Mouse (Mus musculus) left cerebral cortex, postnatal 25 days (tissue): Measurements from ENCODE around the gene Rab37. TPM values are rescaled to one million over a fixed set of nuclear protein-coding genes. Genes with fewer than 3 reads are reported as not detected.

ENCODE experiments used
- DNase-seq, 2 experiments: peaks; one replicate each; pipeline ENCODE4 v3.0.0; 2022; ENCODE audit warnings: low spot score in 2 of 2, mixed read lengths in 1 of 2
- intact Hi-C: fragments of 180-260 bp; cut with DNase I; formaldehyde crosslinking; loops from one replicate; pipeline ENCODE4 v1.15.1; 2025
- total RNA-seq, 2 experiments: library from RNA; stranded (reverse); gene quantifications; 2 replicates each; pipeline ENCODE4 v1.2.3; 2021

Gene Rab37
- total RNA-seq, 2 experiments from 2014 or later = 0.76 to 0.99 TPM

DNA sequence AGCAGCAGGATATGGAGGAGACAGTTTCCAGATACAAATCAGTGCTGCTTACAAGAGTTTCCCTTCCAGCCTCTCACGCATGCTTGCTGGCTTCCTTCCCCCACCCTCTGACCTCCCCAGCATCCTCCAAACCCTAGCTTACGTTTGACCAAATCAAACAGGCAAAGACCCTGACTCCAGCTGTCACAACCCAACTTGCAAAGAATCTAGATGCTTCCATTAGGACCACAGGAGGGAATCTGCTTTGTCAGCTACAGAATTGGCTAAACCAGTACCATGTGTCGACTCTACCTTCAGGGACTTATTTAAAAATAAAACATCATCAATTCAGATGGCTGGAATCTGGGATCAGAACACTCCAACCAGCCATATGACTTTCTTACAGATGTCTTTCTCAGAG lies 21.0 kb downstream of the Rab37 start:
- intact Hi-C loops = no loop called here
- no peak for DNase-seq

DNA sequence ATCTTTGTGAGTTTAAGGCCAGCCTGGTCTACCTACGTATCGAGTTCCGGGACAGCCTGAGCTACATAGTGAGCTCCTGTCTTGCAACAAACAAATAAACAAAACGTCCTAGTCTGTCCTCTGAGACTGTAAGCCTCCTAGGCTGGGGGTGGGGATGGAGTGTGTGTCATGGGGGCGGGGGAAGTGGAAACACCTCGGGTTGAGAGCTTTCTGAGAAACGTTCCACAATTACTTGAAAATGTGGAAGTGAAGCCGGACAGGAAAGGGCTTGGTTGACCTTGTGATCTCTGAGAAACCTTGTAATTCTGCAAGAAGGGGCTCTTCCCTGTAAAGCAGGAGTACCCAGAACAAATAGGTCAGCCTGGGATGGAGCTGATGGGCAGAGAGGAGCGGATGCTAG lies 28.2 kb downstream of the Rab37 start:
- no peak for DNase-seq
- intact Hi-C loops = no loop called here

DNA sequence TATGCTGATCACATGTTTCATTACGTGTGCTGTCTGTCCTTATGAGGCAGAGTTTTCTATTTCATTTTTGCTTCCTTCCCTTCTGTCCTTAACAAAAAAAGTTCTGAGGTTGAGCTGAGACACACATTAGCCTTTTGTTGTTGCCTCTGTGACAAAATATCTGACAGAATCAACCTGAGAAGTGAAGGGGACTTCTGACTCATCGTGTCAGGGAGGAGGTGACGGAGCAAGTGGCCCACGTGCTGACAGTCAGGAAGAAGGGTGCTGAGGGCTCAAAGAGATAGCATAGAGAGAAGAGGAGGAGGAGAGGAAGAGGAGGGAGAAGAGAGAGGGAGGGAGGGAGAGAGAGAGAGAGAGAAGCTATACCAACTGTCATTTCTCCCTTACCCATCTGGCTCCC lies 37.3 kb downstream of the Rab37 start:
- no peak for DNase-seq
- intact Hi-C loops = loop anchor here (5.0 kb wide), 1 partner anchor 141 kb away; the partner anchor contains the start of gene Cd300ld

DNA sequence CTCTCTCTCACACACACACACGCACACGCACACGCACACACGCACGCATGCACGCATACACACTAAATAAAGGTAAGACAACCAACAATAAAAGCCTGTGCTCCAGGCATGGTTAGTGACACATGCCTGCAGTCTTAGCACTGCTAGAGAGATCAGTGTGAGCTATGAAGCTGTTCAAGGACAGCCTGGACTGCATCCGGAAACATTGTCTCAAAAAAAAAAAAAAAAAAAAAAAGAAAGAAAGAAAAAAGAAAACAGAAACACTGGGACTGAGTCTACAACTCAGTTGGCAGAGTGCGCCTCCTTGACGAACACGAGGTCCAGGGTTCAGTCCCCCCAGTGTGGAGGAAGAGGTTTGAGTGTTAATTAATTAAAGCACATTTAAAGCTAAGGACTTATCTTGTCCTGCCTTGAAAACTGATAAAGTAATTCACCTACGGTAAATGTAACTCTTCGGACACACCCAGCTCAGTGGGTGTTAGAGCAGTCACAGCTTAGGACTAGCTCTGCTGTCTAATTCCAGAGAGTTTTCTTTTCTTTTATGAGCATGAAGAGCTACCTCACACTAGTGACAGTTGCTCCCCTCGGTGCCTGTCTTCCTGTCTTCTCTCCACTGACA lies 38.4 kb downstream of the Rab37 start:
- DNase-seq = no peak
- intact Hi-C loops = loop anchor here (5.0 kb wide), 1 partner anchor 142 kb away; the partner anchor contains the start of gene Cd300ld

DNA sequence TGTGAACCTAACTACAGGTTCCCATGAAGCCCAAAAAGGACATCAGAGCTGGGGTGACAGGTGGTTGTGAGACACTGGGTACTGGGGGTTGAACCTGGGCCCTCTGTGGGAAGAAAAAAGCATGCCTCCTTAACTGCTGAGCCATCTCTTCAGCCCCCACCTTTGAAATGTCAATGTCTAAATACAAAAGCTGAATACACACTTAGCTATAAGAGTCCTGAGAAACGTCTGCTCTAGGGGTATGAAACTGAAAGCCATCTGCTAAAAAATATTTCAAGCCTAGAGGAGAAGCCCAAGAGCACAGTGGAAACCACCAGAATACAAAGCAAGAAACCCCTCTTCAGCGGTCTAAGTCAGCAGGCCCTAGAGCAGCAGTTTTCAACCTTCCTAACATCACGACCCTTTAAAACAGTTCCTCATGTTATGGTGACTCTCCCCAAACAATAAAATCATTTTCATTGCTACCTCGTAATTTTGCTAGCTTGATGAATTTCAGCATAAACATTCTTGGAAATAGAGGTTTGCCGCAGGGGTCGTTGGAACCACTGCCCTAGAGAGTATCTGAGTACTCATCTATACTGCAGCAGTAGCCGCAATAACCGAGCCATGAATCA lies 40.6 kb downstream of the Rab37 start:
- no peak for DNase-seq
- intact Hi-C loops = no loop called here

DNA sequence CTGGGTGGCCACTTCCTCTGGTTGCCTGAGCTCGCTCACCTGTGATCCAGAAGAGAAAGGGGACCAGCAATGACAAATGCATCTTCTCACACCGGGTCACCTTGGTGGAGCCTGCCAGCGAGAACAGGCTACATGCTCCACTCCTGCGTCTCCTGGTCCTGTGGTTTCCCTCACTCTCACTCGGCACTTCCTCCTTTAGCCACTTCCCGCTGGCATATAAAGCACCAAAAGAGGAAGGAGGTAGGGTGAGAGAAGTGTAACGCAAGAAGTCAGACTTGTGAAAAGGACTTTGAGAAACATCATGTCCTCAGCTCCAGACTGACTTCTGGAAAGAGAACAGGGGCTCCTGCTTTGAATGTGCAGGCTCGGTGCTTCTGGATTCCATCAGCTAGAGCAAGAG lies 42.6 kb downstream of the Rab37 start, which contains the start of gene Cd300lf:
TSS of gene Cd300lf (minus strand) at position 193 of the 400 bp plus-strand sequence.
- DNase-seq = peak in 1 of 2 experiments; percentile 30
- intact Hi-C loops = no loop called here

DNA sequence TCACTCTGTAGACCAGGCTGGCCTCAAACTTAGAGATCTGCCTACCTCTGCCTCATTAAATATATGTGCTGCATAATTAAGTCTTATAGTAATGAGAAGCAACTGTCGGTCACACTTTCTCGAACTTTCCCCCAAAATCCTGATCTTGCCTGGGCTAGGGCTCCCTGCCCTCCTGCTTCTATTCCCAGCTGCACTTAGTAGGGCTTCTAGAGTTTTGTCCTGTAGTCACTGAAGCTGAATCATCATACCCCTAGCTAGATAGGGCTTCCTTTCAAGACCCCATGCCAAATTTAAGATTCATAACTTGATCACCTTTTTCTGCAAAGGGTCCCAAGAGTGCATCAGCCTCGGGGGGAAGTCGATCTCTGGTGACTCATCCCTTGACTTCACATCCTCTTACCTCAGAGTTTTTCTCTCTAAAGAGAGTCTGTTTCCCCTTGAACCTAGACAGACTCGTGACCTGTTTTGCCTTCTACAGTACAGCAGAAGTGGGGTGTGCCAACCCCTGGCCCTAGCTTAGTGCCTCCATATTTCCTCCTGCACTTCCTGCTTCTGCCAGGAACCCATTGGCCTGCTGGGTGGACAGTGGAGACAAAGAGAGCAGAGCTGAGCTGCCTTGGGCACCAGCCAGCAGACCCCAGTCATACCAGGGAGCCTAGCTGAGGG lies 47.5 kb downstream of the Rab37 start:
- intact Hi-C loops = no loop called here
- no peak for DNase-seq

DNA sequence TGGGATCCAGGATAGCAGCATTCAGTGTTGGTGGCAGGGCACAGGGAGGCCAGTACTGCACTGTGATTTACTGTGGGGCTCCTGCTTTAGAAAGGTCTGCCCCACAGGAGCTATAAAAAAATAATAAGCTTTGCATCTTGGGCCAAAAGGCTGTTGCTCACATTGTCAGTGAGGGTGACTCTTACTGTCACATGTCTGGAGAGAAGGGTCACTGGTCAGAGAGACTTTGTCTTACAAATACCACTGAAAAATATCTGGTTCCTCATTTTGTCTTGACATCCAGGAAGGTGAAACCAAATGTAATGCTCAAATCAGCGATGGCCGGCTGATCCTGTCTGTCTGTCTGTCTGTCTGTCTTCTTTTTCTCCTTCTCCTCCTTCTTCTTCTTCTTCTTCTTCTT lies 50.7 kb downstream of the Rab37 start:
- no peak for DNase-seq
- intact Hi-C loops = no loop called here

DNA sequence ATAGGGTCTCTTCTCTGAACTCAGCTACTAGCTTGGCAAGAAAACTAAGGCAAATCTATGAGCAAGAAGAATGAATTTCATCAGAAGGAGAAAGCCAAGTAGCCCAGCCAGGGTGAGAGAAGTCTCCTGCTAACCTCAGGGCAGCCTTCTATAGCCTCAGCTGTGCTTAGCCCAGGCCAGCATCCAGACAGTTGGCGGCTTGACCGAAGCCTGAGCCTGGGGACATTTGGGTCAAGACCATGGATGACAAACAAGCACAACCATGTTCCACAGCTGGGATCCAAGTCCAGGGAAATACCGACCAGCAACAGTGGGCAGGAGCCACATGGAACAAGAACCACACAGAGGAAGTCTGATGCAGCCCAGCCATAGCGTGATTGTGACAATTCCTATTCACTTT lies 56.6 kb downstream of the Rab37 start:
- no peak for DNase-seq
- intact Hi-C loops = no loop called here

DNA sequence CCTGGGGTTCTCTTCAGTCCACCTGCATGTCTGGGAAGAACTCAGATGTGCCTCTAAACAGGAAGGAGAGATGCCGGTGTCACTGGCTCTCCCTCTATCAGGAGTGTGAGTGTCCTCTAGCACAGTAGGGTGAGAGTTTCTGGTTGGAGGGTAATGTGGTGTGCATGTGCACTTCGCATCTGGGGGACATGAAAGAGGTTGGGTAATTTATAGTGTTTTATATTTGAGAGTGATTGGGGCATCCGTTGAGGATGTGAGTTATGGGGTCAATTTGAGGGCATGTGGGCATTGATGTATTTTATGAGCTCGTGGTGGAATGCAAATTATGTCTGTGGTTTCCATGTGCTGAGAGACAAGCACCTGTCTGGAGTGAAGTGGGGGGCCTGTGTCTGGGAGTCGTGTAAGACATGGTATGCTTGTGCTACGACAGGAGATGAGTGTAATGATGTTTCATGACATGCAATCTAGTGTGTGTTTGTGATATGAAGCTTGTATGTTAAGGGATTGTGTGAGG lies 59.6 kb downstream of the Rab37 start:
- no peak for DNase-seq
- intact Hi-C loops = no loop called here

DNA sequence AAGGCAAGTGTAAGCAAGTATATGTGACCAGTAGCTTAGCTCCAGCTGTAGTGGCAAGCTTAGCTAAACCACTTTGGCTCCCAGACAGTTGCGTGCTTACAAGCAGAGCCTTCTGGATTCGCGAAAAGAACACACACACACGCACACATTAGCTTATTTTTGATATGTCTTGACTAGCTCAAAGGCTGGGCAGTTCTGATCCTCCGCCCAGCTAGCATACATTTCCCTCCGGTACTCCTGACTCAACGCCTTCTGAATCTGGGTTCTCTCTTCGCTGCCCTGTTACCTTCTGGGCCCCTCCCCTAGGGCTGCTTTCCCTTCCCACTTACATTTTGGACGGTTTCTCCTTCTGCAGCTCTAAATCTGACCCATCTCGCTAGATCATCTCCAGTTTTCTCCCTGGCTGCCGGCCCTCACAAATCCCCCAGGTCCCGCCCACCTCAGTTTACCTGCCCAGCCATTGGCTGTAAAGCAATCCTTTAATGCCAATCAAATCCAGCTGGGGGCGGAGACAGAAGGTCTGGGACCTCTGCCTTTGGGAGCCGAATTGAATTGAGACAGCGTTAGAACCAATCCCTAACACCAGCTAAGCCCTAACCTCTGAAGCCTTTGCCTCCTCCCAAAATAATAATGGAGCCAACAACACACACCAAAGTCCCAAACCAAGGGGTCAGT lies 60.7 kb downstream of the Rab37 start:
- intact Hi-C loops = no loop called here
- DNase-seq = peak in 1 of 2 experiments; percentile 12

DNA sequence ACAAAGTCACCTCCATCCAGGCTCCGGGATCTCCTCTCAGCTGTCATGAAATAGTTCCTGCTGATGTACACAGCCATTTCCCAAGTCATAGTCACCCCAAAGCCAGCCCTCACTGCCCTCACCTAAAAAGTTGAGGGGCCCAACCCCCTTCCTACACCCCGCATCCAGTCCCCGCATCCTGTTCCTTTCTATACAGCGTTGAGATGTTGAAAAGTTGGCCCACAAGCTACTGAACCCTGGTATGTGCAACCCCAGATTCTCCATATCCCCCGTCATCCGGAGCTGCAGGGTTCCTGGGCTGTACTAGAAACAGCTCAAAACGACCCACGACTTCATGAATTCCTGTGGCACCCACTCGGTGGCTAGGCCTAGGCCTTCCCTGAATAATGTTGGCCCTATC lies 61.9 kb downstream of the Rab37 start:
- no peak for DNase-seq
- intact Hi-C loops = loop anchor here (1.0 kb wide), 1 partner anchor 70 kb away; no protein-coding TSS in a partner anchor

DNA sequence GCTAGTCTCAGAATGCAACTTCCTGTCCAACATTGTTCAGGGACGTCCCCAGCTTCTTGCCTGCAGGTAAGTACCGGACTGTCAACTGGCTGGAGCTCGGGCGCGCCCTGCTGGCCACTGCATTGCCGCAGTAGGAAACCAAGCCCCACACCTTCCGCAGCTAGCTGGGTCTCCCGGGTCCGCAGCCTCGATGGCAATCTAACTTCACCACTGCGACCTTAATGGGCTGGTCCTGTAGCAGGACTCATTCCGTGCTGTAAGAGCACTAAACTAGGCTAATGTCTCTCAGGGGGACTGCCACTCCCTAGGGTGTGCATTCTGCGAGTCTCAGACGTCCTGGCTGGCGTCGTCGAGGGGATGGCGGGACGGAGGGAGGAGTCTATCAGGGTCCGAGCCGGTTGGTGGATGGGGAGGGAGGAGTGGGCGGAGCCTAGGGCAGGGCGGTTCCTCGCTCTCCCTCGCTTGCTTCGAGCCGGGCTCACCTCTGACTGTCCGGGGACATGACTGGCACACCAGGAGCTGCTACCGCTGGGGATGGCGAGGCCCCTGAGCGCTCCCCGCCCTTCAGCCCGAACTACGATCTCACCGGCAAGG lies 62.6 kb downstream of the Rab37 start:
- intact Hi-C loops = loop anchor here (1.0 kb wide), 1 partner anchor 70 kb away; no protein-coding TSS in a partner anchor
- peak; percentile 61 for DNase-seq

DNA sequence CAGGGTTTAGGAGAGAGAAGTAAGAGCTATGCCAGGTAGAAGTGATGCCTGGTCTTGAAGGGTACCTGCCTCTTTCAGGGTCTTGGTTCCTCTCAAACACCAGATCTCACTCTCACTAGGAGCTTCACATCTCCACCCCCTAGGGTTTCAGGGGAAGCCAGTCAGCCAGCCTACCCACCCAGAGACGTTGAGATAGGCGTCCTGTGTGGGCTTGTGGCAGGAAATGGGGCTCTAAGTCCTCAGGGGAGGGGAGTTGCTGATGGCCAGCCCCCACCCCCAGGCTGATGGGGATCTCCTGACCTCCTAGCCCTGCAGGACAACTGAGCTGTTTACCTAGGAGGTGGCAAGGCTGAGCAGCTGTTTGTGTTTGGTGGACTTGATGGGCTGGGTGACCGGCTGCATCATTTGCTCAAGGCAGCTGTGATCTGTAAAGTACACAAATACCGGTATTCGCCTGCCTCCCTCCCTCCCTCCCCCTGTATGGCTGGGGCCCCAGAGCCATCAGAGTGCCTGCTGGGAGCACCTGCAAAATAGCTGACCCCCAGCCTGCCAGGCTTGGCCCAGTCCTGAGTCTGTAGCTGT lies 63.9 kb downstream of the Rab37 start:
- intact Hi-C loops = no loop called here
- no peak for DNase-seq

DNA sequence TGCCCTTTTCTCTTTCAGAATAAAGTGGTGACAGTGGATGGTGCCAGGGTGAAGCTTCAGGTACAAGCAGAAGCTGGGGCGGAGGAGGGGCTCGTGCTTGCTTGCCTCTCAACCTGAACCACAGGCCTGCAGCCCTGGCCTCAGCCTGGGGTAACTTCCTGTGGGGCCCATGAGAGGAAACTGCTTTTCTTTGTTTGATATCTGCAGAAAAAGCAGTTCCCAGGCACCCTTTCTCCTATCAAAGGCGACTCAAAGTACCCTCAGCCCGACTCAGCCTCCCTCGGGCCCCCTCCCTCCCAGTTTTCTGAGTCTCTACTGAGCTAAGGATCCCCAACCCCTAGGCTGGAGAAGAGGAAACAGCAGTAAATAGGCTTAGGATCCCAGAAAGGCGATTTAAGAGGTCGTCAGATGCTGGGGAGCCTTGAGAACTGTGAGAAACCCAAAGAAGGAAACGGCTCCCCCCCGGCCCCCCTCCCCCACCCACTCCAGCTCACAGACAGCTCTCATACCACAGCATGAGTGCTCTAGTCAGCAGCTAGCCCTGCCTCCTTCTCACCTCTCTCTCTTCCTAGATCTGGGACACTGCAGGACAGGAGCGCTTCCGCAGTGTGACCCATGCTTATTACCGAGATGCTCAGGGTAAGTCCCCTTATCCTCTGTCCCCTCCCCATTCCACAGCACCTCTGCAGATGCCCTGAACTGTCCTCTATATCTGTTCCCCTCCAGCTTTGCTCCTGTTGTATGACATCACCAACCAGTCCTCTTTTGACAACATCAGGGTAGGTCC lies 66.9 kb downstream of the Rab37 start:
- intact Hi-C loops = no loop called here
- no peak for DNase-seq

DNA sequence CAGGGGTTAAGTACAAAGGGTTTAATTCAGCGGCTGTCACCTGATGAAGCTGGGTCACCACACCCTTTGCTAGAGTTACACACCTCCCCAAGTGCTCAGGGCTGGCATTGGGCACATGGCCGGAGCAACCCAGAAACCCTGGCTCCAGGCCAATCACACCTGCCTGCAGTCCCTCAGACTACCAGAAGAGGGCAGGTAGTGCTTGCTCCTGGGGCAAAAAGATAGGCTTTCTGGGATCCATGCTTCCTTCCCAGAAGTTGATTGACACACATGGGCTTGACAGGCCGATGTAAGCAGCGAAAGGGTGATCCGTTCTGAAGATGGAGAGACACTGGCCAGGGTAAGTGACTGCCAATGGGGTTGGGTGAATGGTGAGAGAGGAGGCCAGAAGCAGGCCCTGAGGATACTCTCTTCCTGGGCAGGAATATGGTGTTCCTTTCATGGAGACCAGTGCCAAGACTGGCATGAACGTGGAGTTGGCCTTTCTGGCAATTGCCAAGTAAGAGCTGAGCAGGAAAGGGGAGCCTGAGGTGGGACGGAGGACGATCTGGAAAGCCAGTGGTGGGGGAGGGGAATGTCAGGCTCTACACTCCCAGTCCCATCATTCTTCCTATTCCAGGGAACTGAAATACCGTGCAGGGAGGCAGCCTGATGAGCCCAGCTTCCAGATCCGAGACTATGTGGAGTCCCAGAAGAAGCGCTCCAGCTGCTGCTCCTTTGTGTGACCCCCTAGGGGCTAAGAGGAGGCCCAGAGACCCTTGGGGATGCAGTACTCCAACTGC lies 69.0 kb downstream of the Rab37 start:
- peak; percentile 40 to 45 for DNase-seq
- intact Hi-C loops = loop anchor here (2.0 kb wide), 1 partner anchor 111 kb away; no protein-coding TSS in a partner anchor

DNA sequence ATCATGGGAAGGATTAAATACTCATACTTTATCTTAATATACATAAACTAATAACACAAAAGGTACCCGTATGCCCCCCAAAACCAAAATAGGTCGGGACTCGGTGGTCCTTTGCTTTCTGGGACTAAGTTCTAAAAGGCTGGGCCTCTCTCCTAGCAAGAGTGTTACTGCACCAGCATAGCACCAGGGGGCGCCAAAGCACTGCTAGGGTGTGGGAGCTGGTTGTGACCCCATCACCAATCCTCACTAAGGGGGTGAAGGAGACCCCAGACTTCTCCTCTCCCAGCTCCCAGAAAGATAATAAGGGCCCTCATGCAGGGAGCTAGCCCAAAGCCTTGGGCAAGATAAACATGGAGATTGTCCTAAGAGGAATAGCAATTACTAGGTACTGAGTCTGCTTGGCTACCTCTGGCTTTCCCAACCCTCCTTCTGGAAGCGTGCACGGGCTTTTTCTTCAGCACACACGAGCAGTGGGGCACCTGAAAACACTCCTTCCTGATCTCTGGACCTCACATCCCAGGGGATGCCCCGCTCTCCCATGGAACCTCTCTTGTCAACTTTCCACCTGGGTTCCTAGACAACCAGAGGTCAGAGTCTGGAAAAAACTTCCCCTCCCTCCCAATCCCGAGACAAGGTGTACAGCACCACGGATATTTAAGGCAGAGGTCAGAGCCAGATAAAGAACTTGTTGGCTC lies 69.8 kb downstream of the Rab37 start:
- intact Hi-C loops = loop anchor here (2.0 kb wide), 1 partner anchor 110 kb away; no protein-coding TSS in a partner anchor
- peak in 1 of 2 experiments; percentile 35 for DNase-seq
